11 mouse cellular contexts compared by ENCODE assay signal in the genomic region with DNA sequence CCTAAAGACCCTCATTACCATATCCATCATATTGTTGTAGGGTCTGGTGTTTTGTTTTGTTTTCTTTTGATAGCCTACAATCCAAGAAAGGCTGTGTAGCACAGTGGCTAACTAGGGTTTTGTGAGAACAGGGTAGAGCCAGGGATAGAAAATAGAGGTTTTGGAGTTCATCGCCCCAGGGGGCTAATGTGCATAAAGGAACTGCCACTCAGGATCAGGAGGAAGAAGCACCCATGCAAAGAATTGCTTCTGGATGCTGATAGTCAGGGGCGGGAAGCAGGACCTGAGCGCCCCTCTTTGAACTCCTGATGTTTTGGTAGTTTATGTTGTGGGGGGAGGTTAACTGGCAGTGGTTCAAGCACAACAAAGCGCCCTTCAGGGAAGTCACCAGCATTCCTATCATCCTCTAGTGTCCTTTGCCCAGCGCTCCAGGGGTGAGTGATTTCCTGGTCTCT.
DNase-seq lines count a peak whose midpoint lies in the region; ATAC-seq and TF ChIP-seq lines count a peak whose summit lies in the region.
"Had no signal": no experiment of that assay in that cellular context is flagged by ENCODE, and none has a peak within 500 bp of the region (broad histone marks: within the 10 kb centered on the region; RNA-seq: fewer than 3 reads in every experiment).

No protein-coding gene starts in this region.

- no peaks in the 10 kb centered on the region for H3K27me3 ChIP-seq in liver, adult 2 months (ENCODE audit: control insufficient read depth, insufficient read depth, low read length)
- H3K27me3 ChIP-seq in liver, embryonic 11.5 days (replicated peaks; ENCODE audit: control insufficient read depth, insufficient read depth, low read length): peaks cover 4% of the 10 kb centered on the region
- no peaks in the 10 kb centered on the region for H3K27me3 ChIP-seq in embryonic facial prominence, embryonic 11.5 days (ENCODE audit: control insufficient read depth, insufficient read depth, low read length)
- H3K27me3 ChIP-seq in midbrain, postnatal 0 days (ENCODE audit: insufficient read depth, low read length): no peaks in the 10 kb centered on the region

- H3K4me1 ChIP-seq in liver, adult 2 months (ENCODE audit: control insufficient read depth, insufficient read depth, low read length): peaks cover 5% of the 10 kb centered on the region; the same call in 1 of the 2 replicates
- no peaks in the 10 kb centered on the region; the same call in 1 of the 2 replicates for H3K4me1 ChIP-seq in liver, embryonic 11.5 days (replicated peaks; ENCODE audit: control insufficient read depth, insufficient read depth, low read length)
- no peaks in the 10 kb centered on the region; the same call in 1 of the 2 replicates for H3K4me1 ChIP-seq in embryonic facial prominence, embryonic 11.5 days (ENCODE audit: control insufficient read depth, insufficient read depth, low read length)
- no peaks in the 10 kb centered on the region for H3K4me1 ChIP-seq in midbrain, postnatal 0 days (ENCODE audit: insufficient read depth, low read length)

- H3K27ac ChIP-seq in liver, adult 2 months (replicated peaks; ENCODE audit: insufficient read depth, low read depth, low read length): 0 out of 2 replicates have a peak overlapping the region, but pooled peaks have one; percentile 39
- no peak overlapping the region for H3K27ac ChIP-seq in liver, embryonic 11.5 days (ENCODE audit: low read depth, low read length)
- no peak overlapping the region for H3K27ac ChIP-seq in embryonic facial prominence, embryonic 11.5 days (replicated peaks; ENCODE audit: low read depth, low read length)
- H3K27ac ChIP-seq in midbrain, postnatal 0 days (ENCODE audit: low read depth, low read length): no peak overlapping the region
- H3K27ac ChIP-seq: limb, embryonic 13.5 days; neural tube, embryonic 13.5 days had no signal

- H3K36me3 ChIP-seq in liver, adult 2 months (ENCODE audit: control insufficient read depth, insufficient read depth, low read length): no peaks in the 10 kb centered on the region
- no peaks in the 10 kb centered on the region for H3K36me3 ChIP-seq in liver, embryonic 11.5 days (ENCODE audit: control insufficient read depth, insufficient read depth, low read length)
- no peaks in the 10 kb centered on the region for H3K36me3 ChIP-seq in embryonic facial prominence, embryonic 11.5 days (replicated peaks; ENCODE audit: control insufficient read depth, insufficient read depth, low read depth, low read length)
- no peaks in the 10 kb centered on the region for H3K36me3 ChIP-seq in midbrain, postnatal 0 days (ENCODE audit: insufficient read depth, low read length)
- H3K36me3 ChIP-seq: limb, embryonic 13.5 days; neural tube, embryonic 13.5 days had no signal

- ATAC-seq in liver, embryonic 11.5 days (replicated peaks; ENCODE audit: low FRiP score): no peak
- peak; percentile 59 for ATAC-seq in embryonic facial prominence, embryonic 11.5 days (replicated peaks; ENCODE audit: insufficient number of reproducible peaks, low FRiP score, low TSS enrichment, low read depth)
- ATAC-seq in midbrain, postnatal 0 days (ENCODE audit: low FRiP score): no peak
- no peak for ATAC-seq in granulocyte monocyte progenitor cell, adult 5-6 weeks (replicated peaks; ENCODE audit: poor library complexity, severe bottlenecking)
- no peak for ATAC-seq in monocyte, adult 5-6 weeks (replicated peaks; ENCODE audit: insufficient number of reproducible peaks, low FRiP score, low TSS enrichment, poor library complexity, severe bottlenecking)

- H3K79me2 ChIP-seq in liver, adult 2 months (ENCODE audit: control insufficient read depth, insufficient read depth, low read length): no peaks in the 10 kb centered on the region

- H3K4me2 ChIP-seq in liver, embryonic 11.5 days: no peak overlapping the region
- no peak overlapping the region for H3K4me2 ChIP-seq in embryonic facial prominence, embryonic 11.5 days (ENCODE audit: low read depth, low read length)
- H3K4me2 ChIP-seq in midbrain, postnatal 0 days (ENCODE audit: low read depth, low read length, poor library complexity, severe bottlenecking): no peak overlapping the region
- H3K4me2 ChIP-seq: limb, embryonic 13.5 days; neural tube, embryonic 13.5 days had no signal

- H3K4me3 ChIP-seq in liver, adult 2 months (ENCODE audit: insufficient read depth, low read depth, low read length): no peak overlapping the region
- H3K4me3 ChIP-seq in liver, embryonic 11.5 days (ENCODE audit: low read depth, low read length): no peak overlapping the region
- no peak overlapping the region for H3K4me3 ChIP-seq in embryonic facial prominence, embryonic 11.5 days (ENCODE audit: low read depth, low read length)
- no peak overlapping the region for H3K4me3 ChIP-seq in midbrain, postnatal 0 days (ENCODE audit: low read depth, low read length)
- H3K4me3 ChIP-seq: limb, embryonic 13.5 days; neural tube, embryonic 13.5 days had no signal

- 12% methylated on average over 5 of the region's 5 CpGs for WGBS in liver, adult 2 months
- 32% methylated on average over 5 of the region's 5 CpGs for WGBS in liver, embryonic 11.5 days
- 17% methylated on average over 5 of the region's 5 CpGs for WGBS in embryonic facial prominence, embryonic 11.5 days
- 12% methylated on average over 5 of the region's 5 CpGs for WGBS in midbrain, postnatal 0 days

- no peaks in the 10 kb centered on the region for H3K9me3 ChIP-seq in liver, embryonic 11.5 days (ENCODE audit: control insufficient read depth, low read length)
- no peaks in the 10 kb centered on the region for H3K9me3 ChIP-seq in embryonic facial prominence, embryonic 11.5 days (replicated peaks; ENCODE audit: control insufficient read depth, low read length)
- no peaks in the 10 kb centered on the region for H3K9me3 ChIP-seq in midbrain, postnatal 0 days (ENCODE audit: low read length)
- H3K9me3 ChIP-seq: limb, embryonic 13.5 days; neural tube, embryonic 13.5 days had no signal

- no peak for TF ChIP-seq CTCF in liver, adult 2 months (IDR thresholded peaks at IDR 0.05; ENCODE audit: low read depth, low read length)
- TF ChIP-seq CTCF in midbrain, postnatal 0 days (IDR thresholded peaks at IDR 0.05): no peak

- no peak overlapping the region for H3K9ac ChIP-seq in liver, adult 2 months (ENCODE audit: low read depth, low read length)
- no peak overlapping the region for H3K9ac ChIP-seq in liver, embryonic 11.5 days (ENCODE audit: low read depth, low read length)
- H3K9ac ChIP-seq in embryonic facial prominence, embryonic 11.5 days (replicated peaks; ENCODE audit: low read length): no peak overlapping the region
- no peak overlapping the region for H3K9ac ChIP-seq in midbrain, postnatal 0 days (replicated peaks; ENCODE audit: low read length, poor library complexity, severe bottlenecking)
- H3K9ac ChIP-seq: limb, embryonic 13.5 days; neural tube, embryonic 13.5 days had no signal

- DNase-seq in liver, adult 2 months (ENCODE audit: extremely low read depth, low read depth, low spot score): no peak
- no peak for DNase-seq in liver, embryonic 11.5 days (ENCODE audit: low spot score)
- DNase-seq in embryonic facial prominence, embryonic 11.5 days (ENCODE audit: low spot score): peak; percentile 36
- DNase-seq in kidney, adult 9 months: peak; percentile 88
- DNase-seq in midbrain, postnatal 0 days (ENCODE audit: low spot score): peak; percentile 24
- no peak for DNase-seq in spleen, adult 12 weeks (ENCODE audit: low spot score)
- DNase-seq: heart, postnatal 14 days had no signal

- TF ChIP-seq POLR2A in liver, adult 2 months (IDR thresholded peaks at IDR 0.05; ENCODE audit: extremely low read depth, insufficient read depth, low read length): no peak

Comparison
In these comparisons a context has a peak if more than half of its experiments do, and no peak if none do; other contexts are left out.
1. DNase-seq: peak in embryonic facial prominence, embryonic 11.5 days (single experiment), kidney, adult 9 months (single experiment) and midbrain, postnatal 0 days (single experiment); none in liver, adult 2 months (single experiment), liver, embryonic 11.5 days (single experiment) and spleen, adult 12 weeks (single experiment).